Mouse (Mus musculus) embryonic fibroblast, embryonic 13.5 days (primary cell): ENCODE measurements at regions not wholly inside any gene's neighbourhood (a gene's known extent, or its start where the extent isn't known, plus 50 kb on each side); places are given as distances from the start of the nearest gene placed in this dataset.

Experiments used
- H3K27ac ChIP-seq: 2 replicates; pipeline ENCODE4 v1.5.1; 2012; ENCODE audit warnings: low read length, control low read depth, inconsistent platforms; ENCODE audit not compliant: insufficient read depth
- H3K4me1 ChIP-seq: 2 replicates; pipeline ENCODE4 v1.6.1; 2011; ENCODE audit warnings: low read length; ENCODE audit not compliant: control insufficient read depth, insufficient read depth
- H3K4me3 ChIP-seq: 2 replicates; pipeline ENCODE4 v1.5.1; 2011; ENCODE audit warnings: mild to moderate bottlenecking, control low read depth, low read length; ENCODE audit not compliant: insufficient read depth
- CTCF ChIP-seq: IDR thresholded peaks from 2 replicates; pipeline ENCODE4 v1.5.1; 2011; ENCODE audit warnings: mild to moderate bottlenecking, control low read depth, low read length, moderate library complexity, borderline replicate concordance; ENCODE audit not compliant: insufficient read depth
- POLR2A ChIP-seq: IDR thresholded peaks from 2 replicates; pipeline ENCODE4 v1.6.1; 2011; ENCODE audit warnings: low read depth, mild to moderate bottlenecking, control low read depth, low read length, moderate library complexity

DNA sequence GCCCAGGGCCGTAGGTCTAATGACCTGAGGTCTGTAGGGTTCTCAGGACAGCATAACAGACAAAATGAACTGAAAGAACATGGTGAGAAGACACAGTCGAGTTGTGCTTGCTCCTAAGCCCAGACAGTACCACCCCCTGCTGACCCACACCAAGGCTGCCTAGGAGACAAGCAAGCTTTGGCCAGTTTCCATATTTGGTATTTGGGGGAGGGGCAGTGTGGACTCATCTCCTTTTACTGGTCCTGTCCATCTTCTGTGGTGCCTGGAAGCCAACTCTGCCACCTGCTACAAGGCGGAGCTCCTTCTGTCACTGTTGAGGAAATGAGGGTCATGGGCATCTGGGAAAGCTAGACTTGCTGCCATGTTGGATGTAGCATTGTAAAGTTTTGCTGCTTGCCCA is 68.9 kb downstream of the Tex29 start:
- Histone ChIP-seq H3K4me3 (no peak overlapping the region), H3K27ac (no peak overlapping the region), H3K4me1 (no peaks in the 10 kb centered on the region)
- TF ChIP-seq POLR2A, result no peak
- no peak for TF ChIP-seq CTCF

DNA sequence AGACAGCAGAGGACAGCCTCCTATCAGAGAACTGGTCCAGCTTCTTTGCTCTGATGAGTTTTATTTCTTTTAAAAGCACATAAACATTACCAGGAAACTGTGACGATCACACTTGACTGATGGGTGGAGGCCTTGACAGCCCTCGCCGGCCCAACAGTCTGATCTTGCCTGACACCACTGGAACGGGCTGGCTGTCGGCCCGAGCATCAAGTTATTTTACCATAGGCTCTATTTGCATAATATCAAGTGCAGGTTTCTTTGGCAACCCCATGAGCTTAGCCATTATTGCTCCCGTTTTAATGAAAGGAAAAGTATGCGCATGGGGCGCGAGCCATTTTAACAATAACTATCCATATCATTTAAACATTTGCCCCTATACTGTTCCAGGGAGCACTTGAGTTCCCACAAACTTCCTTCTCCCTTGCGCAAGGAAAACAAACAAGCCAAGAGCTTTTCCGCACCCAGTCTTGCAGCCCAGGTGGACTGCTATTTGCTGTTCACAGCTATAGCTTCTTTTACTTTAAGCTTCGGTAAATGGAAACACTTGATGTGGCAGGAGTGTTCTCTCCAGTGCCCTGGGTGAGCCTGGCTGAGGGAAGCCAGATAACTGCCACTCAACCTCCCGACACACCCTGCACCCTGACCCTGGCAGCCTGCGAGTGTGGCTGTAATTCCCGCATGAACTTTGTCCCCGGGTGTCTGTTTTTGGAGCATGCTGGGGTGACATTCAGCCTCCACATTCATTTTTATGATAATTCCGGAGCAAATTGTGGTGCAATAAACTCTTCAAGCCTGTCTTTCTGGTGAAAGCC is 71.6 kb downstream of the Tex29 start:
- Histone ChIP-seq H3K4me1 (no peaks in the 10 kb centered on the region), H3K4me3 (no peak overlapping the region), H3K27ac (no peak overlapping the region)
- TF ChIP-seq CTCF, result no peak

DNA sequence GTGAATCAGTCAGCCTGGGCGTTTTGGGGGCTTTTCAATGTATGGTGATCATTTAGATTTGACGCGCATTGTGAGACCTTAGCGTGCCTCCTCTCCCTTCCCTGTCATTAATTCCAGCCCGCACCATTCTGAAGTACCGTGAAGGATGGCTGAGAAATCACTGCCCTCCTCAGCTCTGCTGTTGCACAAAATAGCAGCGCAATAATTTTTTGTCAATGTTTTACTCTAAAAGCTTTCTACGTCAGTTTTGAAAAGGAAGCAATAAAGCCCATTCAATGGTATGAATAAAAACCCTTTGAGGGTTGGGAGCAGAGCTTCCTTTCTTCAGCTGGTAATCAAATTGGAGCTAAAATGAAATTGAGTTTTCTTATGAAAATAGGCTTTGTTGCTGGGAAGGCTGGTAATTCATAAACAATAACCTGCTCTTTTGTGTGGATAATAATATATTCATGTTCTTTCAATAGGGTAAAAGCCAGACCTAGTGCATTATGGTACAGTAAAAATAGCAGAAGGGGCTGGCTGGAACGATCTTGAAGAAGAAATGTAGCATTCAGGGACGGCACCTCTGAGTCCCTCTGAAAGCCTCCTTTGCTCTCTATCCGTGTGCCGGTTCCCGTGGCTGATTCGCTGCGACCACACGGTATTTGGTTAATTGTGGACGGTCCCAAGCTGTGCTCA is 72.3 kb downstream of the Tex29 start:
- Histone ChIP-seq H3K27ac (no peak overlapping the region), H3K4me3 (no peak overlapping the region), H3K4me1 (no peaks in the 10 kb centered on the region)
- no peak for TF ChIP-seq POLR2A
- no peak for TF ChIP-seq CTCF

DNA sequence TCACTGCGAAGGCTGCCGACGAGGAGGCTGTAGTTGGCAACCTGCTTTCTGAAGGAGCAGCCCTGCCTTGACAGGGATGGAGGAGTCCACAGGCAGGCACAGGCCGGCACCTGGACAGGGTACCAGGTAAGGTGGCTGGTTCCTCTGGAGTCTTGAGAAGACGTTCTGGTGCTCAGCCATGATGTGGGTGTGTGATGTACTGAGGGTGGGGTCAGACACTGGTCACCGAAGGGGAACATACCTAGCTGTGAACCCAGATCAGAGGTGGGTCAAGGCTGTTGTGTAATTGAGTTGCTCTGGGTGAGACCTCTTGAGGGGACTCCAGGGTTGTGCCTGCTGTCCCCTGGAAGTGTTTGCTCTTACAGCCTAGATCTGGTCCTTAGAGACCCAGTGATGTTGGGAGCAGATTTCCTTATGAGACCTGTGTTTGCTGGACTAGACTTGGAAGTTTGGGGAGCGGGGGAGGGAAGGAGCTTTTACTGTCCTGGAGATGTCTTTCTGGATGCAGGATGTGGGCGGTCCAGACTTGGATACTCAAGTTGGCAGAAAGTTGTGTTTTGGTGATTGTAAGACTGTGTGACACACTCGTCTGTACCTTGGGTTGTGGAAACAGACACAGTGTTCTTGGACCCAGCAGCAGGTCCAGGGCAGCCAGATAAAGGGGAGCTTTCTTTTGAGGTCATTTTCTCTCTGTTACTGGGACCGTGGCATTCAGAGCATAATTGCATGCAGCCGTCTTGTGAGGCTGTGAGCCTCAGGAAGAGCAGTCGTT is 73.0 kb downstream of the Tex29 start:
- Histone ChIP-seq H3K4me1 (no peaks in the 10 kb centered on the region), H3K4me3 (no peak overlapping the region), H3K27ac (no peak overlapping the region)
- TF ChIP-seq POLR2A (no peak), CTCF (no peak)

DNA sequence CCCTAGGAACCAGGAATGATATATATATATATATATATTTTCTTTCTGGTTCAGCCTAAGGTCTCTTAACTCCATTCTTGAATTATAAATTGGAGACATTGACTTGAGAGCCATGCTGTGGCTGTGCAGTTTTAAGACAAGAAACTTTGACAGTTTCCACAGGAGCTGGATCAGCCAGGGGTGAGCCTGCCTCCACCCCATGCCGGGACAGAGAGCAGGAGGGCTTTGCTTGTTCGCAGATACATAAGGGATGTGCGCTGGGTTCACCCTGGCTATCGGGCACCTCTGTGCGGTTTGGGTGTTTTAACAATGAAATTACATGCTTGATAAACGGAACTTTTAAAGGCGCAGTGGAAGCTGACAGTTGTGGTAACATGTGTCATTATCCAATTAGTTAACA is 73.9 kb downstream of the Tex29 start:
- Histone ChIP-seq H3K4me3 (no peak overlapping the region), H3K27ac (no peak overlapping the region), H3K4me1 (no peaks in the 10 kb centered on the region)
- TF ChIP-seq POLR2A (no peak), CTCF (no peak)

DNA sequence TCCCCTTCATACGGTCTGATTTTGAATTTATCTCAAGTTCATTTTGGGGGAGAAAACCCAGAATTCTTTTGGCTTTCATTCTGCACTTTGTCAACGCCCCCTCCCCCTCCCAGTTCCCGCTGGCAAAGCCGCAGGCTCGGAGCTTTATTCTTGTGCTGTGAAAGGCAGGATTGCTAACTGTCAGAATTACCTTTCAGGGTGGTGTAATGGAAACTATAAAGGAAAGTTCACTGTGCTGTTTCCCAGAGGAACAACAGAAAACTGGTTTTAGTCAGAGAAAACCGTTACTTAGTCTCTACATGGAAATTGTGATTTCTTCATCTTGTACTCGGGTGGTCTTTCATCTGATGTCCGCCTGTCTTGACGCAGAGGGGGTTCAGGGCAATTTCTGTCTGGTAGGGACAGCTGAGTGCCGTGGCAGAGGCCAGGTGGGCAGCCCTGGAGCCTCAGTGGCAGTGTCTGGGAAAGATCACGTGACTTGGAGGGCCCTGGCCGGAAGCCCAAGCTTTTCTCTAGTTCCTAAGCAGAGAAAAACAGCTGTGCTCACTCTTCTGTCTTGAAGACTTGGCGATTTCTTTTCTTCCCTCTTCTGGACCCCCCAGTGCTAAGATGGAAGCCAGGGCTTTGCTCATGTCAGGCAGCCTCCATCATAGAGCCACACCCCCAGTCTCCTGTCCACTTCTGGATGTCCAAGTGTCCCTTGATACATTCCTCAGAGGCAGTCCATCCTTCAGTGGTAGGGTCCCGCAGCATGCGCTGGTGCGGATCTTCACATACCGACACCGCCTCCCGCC is 74.6 kb downstream of the Tex29 start:
- TF ChIP-seq CTCF (no peak), POLR2A (no peak)
- no peak overlapping the region for H3K27ac ChIP-seq
- no peaks in the 10 kb centered on the region for H3K4me1 ChIP-seq
- H3K4me3 ChIP-seq, result no peak overlapping the region

DNA sequence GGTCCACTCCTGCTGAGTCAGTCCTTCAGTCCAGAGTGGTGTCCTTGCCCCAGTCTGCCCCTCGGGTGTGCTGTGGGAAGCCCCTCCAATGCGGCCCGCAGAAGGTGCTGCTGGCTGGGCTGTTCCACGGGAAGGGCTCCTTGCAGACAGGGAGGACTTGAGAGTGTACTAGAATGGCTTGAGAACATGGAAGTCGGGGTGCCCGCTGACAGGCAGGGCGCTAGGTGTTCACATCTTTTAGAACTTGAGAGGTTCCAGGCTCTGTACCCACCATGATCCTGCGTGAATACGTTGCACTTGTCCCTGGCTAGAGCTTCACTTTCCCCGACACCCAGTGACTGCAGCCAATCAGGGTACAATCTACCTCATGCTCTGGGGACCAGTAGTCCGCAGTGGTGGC is 75.4 kb downstream of the Tex29 start:
- no peak overlapping the region for H3K4me3 ChIP-seq
- no peak for TF ChIP-seq CTCF
- TF ChIP-seq POLR2A, result no peak
- H3K27ac ChIP-seq, result no peak overlapping the region
- H3K4me1 ChIP-seq, result no peaks in the 10 kb centered on the region

DNA sequence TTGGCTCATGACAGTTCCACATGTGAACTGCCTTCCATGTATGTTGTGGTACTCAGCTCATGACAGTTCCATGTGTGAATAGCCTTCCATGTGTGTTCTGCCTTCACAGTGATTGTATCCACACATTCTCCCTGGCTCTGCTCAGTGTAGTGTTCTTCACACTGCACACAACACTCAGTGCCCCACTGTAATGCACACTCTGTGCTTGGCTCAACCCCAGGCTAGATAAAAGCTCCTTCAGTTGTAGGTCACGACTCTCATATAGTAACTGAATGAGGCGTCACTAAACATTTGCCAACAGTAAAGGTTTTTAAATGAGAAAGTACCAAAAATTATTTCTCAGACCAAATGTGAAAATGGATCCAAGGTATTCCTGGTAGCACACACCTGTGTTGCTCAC is 79.6 kb downstream of the Tex29 start:
- Histone ChIP-seq H3K4me3 (no peak overlapping the region), H3K4me1 (no peaks in the 10 kb centered on the region), H3K27ac (no peak overlapping the region)
- TF ChIP-seq POLR2A (no peak), CTCF (no peak)

DNA sequence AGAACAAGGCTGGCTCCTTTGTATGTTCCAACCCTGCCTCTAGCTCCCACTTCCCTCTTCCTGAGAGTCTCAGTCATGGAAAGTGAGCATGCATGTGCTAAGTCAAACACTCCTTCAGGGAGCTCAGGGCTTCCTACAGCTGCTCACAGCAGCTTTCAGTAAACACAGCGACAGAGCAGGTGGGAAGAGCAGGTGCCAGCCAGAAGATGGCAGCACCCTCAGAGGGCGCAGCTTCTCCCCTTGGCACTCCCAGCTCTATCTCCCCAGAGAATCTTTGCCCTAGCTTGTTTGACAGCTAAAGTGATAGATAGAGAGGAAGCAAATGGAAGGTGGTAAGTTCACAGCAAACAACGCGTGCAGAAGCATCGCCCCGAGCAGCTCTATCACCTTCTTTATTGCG is 82.8 kb downstream of the Tex29 start:
- Histone ChIP-seq H3K4me1 (no peaks in the 10 kb centered on the region), H3K4me3 (no peak overlapping the region), H3K27ac (no peak overlapping the region)
- no peak for TF ChIP-seq CTCF
- TF ChIP-seq POLR2A, result no peak
